Mouse (Mus musculus): ENCODE results near the gene Cldn5.

The Cldn5 gene

DNA sequence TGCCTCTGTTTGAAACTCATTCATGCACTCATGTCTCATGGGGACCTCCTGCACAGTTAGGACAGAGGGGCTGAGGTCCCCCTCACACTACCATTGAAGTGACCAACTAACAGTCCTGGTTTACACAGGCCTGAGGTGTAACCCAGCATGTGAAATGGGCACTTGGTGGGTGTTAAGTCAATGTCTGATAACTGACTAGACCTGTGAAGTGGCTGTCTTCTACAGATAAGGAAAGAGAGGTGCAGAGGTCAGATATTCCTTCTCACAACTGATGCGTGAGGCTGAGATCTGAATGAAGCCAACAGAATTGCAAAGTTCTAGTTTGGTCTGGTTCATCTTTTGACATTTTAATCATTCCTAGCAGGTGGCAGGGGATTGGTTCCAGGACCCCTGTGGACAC, 8.8 kb downstream of the Cldn5 start:
- DNase-seq: no peak

- no peak for DNase-seq
Observed at GRCm38 (mm10) chr16:18786652-18787051, 10.0 kb downstream of the Cldn5 start.

DNA sequence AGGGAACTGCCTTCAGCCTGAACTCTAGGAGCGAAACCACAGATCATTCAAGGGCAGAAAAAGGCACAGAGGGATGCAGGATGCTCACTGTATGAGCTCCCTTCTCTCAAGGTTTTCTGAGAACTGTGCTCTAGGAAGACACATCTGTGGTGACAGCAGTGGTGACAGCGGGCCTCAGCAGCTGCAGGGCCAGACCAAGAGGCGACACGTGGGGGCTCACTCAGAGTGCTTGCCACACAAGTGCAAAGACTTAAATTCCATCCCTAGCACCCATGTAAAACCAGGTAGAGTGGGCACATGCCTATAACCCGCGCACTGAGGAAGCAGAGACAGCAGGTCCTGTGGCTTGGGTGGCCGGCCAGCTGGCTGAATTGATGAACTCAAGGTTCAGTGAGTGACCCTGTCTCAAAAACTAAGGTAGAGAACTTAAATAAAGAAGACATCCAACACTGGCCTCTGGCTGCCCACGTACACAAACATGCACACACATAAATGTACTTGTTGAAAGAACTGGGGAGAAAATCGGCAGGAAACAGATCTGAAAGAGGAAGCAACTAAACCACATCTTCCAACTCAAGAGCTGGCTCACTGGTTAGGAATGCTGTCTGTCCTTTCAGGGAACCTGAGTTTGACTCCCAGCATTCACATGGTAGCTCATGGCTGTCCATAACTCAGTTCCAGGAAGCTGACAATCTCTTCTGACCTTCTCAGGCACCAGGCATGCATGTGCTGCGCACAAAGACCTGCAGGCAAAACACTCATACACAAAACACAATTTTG, 12.2 kb downstream of the Cldn5 start:
- DNase-seq: no peak

DNA sequence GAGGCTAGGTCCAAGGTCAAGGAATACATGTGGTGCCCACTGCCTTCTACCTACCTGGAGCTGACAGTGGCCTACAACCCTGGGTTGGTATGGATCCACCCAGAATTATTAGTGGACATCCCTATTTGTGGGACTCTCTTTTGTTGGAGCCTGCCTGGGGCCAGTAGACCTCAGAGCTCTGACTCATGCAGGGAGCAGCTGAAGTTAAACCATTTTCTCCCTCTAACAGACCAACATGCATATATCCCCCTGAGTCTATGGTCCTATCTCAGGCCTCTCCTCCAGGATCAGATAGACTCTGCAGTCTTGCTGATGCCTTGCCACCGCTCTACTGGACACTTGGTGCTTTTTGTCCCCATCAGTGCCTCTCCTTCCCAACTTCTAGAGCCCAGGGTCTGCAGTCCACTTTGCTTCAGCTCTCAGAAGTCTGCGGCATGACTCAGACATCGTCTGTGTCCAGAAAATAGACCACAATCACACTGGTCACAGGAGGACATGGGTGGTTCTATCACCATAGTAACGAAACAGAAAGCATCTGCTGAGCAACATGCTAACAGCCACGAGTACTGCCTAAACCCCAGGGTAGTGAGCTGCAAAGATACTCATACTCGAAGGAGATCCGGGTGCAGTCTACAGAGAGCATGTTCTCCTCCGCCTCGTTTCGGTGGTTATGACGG, 18.7 kb downstream of the Cldn5 start:
- DNase-seq: no peak

DNA sequence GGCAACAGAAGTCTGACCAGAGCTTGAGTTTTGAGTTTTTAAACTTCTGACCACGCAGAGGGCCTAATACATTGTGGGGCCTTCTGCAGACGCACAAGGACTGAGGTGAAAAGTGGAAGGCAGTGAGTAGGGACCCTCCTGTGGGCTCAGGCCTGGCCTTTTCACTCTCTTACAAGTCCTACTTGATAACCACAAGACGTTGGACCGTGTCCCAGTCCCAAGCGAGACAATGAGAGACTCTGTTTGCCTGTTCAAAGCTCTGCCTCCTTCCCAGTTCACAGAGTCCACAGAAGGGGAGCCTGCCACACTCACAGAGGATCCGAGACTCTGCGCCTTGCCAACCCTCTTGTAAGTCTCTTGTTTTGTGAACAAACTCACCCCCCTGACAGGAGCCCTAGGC, 20.0 kb downstream of the Cldn5 start:
- DNase-seq: no peak

DNA sequence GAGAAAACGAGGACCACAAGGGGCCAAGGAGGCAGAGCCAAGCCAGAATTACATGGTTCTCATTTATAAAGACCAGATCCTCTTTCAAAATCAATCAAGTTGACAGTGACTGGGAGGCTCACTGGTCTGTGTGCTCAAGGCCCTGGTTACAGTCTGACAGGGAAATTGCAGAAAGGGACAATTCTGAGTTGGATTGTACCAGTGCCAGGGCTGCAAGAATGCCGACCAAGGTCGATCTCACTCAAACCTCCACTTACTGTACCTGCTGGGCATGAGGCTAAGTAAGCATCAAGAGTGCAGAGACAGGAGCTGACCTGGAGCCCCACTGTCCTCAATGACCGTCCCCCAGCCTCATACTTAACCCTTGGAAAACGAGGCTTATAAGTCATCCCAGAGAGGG, 21.5 kb downstream of the Cldn5 start:
- DNase-seq: no peak

GRCm38 (mm10) chr16:18798841-18799240, 22.2 kb downstream of the Cldn5 start:
- peak; percentile 30 for DNase-seq

DNA sequence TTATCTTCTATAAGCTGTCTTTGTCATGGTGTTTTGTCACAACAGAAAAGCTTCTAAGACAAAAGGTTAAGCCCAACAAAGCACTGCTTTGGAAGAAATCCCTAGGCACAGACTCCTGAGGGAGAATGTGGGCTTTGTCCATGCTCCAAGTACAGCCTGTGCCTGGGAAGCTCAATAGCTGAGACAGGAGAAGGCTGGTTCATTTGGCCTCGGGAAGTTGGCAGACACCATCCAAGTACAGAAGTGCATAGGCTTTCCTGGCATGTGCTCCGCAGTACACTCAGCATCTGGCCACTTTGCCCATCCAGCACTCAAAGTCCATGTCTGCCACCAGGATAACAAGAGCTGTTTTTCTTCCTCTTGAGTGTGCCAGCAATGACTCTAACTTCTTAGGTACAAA, 29.1 kb downstream of the Cldn5 start:
- DNase-seq: peak; percentile 32

GRCm38 (mm10) chr16:18809001-18809400, 32.4 kb downstream of the Cldn5 start:
- no peak for DNase-seq

DNA sequence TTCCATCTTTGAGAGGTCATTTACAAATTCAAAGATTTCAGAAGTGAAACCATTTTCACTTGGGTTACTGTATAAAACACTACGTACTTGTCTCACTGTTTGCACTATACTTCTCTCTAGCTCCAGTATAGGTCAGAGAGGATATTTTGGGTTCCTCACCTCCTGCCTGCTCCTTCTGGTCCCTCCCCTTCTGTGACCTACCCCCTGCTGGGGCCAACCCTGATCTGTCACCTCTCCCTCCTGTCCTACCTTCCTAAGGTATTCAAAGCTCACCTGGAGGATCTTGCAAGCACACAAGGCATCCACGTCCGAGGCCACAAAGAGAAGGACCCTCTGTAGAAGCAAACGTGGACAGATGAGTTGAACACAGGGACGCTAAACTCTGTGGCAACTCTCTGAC, 34.4 kb downstream of the Cldn5 start:
- DNase-seq: no peak

DNA sequence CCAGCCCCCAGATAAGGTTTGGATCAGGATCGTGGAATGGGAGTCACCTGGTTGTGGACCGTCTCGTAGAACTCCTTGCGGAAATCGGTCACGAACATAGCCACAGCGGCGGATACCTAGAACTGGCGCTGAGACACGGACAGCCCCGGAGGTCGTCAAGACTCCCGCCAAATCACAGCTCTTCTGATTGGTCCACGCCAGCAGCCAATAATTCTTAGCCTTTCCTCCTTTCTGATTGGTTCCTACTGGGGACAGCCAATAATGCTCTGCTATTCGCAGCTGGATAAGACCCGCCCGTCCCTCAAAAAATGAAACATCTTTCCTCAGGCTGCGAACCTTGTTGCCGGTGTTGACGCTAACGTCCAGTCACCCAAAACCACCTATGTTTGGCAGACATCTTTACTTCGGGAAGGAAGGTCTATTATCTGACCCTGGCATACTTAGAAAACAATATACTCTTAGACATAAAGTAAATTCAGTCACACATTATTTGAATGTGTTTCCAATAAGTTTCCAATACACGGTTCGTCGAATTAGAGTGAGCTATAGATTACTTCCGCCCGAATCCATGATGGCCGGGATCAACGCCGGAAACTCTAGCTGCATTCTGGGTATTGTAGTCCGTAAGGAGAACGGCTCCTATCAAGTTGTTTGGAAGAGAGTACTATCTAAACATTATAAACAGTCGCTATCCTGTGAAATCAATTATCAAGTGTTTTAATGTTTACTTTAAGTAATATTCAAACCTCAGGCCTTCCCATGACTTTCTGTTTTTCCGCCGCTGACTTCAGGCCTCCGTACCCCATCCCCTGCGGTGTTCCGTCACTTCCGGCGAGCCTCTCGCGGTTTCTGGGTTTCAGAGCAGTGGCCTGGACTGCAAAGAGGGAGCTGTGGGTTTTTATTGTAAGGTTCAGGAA, 35.1 kb downstream of the Cldn5 start, which contains the start of the genes Ufd1 and Cdc45:
Gene Ufd1 (plus strand): TSS at position 312 of the 917 bp plus-strand sequence.
Gene Cdc45 (minus strand): TSS at position 520 of the 917 bp plus-strand sequence.
- peak; percentile 94 for DNase-seq

DNA sequence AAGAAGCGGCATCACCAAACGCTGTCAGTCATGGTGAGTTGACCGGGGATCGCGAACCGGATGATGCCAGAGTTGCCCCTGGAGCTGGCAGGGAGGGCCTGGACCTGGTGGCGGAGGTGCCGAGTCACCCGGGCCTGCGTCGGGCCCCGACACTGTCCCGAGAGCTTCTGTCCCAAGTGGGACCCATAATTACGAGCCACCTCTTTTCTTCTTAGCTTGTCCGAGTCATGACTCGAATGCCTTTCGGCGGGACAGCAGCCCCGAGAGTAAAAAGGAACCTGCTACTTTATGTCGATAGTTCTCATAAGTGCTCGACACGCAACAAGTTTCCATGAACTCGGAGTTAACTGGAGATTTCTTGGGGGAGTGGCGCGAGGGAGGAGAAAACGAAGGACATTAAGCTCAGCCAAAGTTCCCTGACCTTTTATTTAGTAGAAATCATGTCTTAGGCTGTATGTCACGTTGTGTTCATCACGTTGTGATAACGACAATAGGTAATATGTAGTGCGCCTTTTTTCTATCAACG, 35.8 kb downstream of the Cldn5 start:
- DNase-seq: no peak

GRCm38 (mm10) chr16:18822356-18822755, 45.7 kb downstream of the Cldn5 start:
- no peak for DNase-seq

- no peak for DNase-seq
Observed at GRCm38 (mm10) chr16:18822925-18823324, 46.3 kb downstream of the Cldn5 start.
